Mouse (Mus musculus) adrenal gland, adult 8-10 months (tissue): ENCODE results near the gene Magi1. TPM values are rescaled to one million over a fixed set of nuclear protein-coding genes. Genes with fewer than 3 reads are reported as not detected.

Experiments
- DNase-seq: peaks from one replicate; pipeline ENCODE4 v3.0.0; 2022
- total RNA-seq, 4 experiments: library from RNA; stranded (reverse); gene quantifications; 2 replicates each; pipeline ENCODE4 v1.2.4; 2022

Magi1 gene
- total RNA-seq, 4 experiments from 2014 or later = 16.5 to 69.9 (median 38.8) TPM

DNA sequence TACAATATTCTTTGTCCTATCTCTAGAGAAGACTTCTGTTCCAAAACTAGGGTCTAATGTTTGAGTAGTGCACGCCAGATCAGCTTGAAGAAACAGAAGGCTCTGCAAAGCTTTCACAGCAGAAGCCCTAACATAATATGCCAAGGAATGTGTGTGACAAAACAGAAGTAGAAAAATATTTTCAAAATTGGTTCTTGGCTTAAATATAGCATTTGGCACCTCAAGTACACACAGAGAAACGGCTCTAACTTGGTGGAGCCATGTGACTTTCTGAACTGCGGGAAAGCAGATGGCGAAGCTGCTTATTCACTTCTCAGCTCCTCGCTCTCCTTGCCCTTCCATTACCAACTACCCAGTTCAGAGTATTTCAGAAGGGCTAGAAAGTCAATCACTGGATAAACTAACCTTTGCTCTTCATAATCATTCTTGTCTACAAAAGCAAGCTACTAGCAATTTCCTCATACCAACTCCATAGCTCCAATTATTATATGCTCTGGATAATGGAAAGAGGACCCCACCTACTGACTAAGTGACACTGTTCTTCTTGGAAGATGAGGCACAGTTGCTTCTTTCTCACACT lies 320.9 kb downstream of the Magi1 start:
- DNase-seq = no peak

DNA sequence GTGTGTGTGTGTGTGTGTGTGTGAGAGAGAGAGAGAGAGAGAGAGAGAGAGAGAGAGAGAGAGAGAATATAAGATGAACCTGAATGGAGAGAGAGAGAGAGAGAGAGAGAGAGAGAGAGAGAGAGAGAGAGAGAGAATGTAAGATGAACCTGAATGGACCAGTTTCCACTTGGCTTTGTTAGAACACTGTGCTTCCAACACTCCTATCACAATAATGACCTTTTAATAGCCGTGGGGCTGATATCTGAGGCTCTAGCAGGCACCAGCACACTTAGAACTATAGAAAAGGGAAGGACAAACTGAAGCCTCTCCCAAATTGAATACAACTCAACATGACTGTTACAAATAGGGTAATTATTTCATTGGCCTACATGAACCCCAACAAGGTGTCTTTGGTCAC lies 321.9 kb downstream of the Magi1 start:
- no peak for DNase-seq

DNA sequence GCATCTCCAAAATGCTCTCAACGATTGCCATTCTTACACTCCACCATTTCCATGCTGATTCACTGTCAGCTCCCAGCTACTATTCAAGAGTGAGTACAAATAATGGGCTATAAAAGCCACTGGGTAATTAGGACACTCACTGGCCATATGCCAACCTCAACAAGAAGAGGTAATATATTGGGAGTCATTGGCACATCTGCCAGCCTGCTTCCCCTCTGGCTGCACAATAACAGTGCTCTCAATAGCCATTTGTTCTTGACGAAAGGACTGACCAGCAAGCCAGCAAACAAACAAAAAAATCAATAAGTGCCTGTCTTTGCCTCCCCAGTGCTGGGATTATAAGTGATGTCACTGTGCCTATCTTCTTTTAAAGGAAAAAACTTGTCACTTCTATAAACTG lies 326.5 kb downstream of the Magi1 start:
- no peak for DNase-seq

DNA sequence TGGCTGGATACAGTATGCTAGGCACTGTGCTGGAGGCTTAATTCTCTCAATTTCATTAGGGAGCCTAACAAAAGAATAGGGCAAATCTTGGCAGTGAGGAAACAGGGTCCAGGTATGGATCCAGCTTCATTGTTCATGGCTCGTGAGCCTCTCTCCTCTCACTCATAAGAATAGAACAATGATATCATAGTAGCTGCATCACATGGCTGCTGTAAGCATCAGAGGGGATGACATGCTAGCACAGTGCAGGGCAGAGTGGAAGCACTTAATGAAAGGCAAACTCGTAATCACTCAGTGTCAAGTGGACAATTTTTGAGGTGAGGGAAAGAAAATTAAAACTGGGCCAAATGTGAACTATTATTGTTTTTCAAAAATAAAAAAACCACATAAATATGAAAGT lies 337.1 kb downstream of the Magi1 start:
- no peak for DNase-seq

DNA sequence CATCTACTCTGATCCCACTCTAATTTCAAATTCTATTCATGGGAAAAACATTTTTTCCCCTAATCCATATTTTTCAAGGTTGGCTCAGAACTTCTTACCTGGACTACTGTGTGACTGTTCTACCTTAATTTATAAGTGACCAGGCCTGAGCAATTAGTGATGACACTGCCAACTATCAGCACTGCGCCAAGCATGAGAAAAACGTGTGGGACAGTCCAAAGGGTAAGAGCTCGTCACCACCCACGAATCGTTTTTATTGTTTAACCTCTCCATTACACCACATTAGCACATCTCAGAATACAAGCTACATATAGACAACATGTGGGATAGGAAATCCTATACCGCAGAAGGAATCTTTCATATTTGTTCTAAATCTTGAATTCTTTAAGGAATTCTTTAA lies 347.4 kb downstream of the Magi1 start:
- no peak for DNase-seq

DNA sequence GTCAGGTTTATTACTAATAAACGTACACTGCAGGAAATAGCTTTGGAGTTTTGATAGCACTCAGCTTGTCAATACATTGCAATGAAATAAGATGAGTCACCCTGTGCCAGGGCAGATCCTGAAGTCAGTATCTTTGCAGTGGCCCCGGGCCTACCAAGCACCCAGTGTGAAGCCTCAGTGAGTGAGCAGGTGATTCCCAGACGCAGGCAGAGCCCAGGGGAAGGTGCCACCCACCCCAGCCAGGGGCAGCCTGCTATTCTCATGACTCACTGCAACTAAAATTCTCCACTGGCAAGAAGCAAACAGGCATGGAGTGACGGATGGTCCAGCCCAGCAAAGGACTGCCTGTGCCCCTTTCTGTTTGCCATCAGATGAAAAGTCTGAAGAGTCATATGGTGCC lies 347.9 kb downstream of the Magi1 start:
- no peak for DNase-seq

DNA sequence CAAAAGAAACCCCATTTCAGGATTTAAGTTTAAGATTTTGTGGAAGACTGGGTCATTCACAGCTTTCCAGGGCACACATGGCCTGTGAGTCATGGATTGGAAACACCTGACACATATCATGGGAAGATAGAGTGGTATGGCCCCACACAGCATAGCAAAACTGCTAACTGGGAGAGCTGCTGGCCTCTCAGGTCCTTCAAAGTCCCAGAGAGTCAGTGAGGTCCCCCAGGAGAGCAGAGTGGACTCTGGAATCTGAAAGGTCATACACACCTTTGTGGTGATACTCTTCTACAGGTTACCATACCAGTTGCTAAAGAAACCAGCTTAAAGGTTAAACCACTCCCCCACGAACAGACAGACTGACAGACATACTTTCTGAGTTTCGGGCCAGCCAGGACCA lies 349.0 kb downstream of the Magi1 start:
- no peak for DNase-seq

DNA sequence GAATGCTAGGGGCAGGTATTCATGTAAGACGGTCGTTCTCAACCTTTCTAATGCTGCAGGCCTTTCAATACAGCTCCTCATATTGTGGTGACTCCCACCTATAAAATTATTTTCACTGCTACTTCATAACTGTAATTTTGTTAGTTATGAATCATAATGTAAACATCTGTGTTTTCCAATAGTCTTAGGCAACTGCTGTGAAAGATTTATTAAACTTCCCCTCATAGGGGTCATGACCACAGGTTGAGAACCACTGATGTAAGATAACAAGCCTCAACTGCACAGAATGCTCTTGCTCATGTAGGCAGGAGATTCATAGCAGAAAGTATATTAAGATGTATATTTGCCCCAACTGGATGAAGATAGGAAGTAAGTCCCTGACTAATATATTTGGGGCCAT lies 359.1 kb downstream of the Magi1 start:
- DNase-seq = no peak

DNA sequence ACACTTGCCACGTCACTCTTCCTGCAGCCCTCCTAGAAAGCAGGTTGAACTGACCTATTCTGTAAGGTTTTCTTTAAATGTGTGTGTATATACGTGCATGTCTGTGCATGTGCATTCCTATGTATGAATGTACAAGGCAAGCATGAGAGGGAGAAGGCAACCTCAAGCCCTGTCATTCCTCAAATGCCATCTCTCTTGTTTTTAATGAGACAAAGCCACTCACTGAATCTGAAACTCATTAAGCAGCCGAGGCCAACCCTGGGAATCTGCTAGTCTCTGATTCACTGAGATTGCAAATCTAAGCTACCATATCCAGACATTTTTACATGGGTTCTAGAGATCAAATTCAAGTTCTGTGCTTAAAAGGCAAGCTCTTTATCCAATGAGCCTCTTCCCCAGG lies 359.7 kb downstream of the Magi1 start:
- no peak for DNase-seq

DNA sequence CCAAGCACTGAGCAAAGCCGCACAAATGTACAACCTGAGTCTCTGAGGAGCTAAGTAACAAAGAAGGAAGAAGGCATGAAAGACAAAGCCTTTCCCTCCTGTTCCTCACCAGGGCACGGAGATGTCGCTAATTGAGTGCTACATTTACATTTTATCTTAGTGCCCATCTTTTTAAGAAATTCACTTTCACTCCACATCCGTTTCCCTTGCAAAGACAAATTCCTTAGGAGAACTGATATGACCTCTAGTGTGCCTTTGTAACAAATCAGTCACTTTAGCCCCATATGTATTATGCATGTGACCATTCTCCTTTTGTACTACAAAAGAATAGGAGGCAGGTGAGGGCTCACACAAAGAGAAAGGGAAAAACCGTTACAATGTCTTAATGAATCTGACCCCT lies 360.4 kb downstream of the Magi1 start:
- no peak for DNase-seq

DNA sequence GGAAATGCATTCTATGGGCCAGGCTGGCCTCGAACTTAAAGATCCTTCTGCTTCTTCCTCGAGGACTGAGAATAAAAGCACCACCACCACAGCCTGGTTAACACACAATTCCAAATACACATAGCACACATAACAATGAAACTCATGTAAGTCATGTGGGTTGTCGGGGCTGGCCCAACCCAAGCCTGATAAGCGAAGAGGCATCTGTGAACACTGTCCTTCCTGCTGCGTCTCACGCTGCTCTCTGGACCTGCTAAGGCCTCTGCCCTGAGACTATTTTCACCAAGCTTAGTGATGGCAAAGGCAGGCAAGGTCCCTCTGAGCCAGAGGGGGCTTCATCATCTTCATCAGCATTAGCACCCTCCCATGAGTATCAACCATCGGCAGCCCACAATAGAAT lies 360.8 kb downstream of the Magi1 start:
- no peak for DNase-seq

DNA sequence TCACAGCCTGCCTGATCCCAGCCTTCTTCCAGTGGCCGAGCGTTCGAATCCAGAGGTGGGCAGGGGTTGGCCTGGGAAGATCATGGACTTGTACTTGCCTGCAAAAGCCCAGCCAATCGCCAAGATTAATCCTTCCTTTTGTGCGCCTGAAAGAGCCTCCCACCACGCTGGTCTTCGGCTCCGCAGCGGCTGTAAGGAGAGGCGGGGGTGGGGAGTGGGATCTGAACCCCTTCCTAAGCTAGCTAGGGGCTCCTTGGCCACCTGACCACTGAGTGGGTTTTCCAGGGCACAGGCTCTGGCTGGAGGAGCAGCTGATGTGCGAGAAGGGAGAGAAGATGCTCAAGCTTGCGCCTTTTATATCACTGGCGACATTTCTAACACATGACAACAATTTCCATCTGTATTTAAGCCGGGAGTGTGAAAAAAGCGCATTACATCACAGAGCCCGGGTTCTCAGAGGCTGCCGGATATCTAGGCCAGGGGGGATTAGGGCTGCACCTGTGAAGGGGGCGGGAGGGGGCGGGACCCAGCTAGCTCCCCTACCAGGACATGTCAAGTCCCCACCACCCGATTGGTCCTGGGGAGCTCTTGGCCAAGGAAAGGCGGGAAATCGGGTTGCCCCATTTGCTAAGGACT lies 370.4 kb downstream of the Magi1 start:
- no peak for DNase-seq

DNA sequence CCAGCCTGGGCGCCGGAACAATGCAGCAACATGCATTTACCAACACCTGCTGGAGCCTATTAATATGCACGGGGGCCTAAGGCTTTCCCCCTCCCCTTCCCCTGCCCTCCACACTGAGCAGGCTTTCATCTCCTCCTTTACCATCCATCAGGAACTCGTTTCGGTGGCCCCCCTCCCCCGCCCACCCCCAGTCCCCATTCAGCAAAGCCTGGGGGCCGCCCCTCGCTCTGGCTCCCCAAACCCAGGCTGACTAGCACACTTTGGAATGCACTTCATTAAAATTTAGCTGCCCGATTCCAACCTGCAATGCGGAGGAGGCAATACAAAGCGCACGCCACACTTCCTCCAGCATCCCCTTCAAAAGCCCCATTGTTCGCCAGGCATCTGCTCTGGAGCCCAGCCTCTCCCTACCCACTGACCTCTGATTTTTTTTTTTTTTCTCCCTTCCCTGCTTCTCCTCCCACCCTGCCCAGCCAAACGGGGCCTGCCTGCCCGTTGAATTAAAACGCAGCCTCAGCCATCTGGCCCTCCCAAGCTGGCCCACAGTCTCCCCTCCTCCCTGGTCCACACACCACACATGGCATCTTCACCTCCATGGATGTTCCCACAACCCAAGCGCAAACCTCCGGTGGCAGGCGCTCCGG lies 371.0 kb downstream of the Magi1 start:
- no peak for DNase-seq

DNA sequence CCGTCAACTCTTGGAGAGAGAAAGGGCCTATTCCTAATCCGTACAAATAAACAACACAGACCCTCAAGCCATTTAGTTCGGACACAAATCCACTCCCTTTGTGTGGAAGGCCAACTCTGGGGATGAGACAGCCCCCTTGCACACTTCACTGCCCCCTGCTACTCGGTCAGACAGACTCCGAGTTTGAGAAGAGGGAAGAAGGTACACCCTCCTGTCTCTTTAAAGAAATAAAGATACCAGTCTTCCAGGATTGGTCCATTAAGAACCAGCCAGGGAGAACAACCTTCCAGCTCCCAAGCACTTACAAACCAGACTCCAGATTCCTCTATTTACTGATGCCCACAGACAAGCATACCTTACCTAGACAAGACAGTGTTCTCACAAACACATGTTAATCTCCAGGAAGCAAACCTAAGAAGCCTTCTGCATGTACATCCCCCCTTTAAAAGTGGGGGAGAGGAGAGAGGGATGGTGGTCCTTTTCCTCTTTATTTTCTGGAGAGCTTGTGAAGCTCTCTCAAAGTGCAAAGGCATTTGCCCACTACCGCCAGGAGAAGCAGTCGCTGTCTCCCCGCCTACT lies 371.6 kb downstream of the Magi1 start:
- no peak for DNase-seq

DNA sequence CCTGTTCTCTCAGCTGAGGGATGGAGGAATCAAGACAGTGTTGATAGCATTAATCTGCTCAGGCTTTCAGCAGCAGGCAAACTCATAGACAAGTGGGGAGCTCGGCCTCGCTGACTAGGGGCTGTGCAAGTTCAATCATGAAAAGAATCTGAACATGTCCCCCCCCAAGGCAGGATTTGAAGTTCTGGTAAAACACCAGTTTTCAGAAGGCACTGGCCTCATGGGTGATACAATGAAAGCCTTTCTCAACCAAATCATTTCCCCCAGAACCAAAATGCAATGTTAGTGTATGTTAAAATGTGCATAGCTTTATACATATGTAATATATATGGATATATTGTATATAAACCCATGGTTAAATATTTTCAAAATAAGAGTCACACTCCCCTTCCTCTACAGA lies 372.3 kb downstream of the Magi1 start:
- DNase-seq = no peak

DNA sequence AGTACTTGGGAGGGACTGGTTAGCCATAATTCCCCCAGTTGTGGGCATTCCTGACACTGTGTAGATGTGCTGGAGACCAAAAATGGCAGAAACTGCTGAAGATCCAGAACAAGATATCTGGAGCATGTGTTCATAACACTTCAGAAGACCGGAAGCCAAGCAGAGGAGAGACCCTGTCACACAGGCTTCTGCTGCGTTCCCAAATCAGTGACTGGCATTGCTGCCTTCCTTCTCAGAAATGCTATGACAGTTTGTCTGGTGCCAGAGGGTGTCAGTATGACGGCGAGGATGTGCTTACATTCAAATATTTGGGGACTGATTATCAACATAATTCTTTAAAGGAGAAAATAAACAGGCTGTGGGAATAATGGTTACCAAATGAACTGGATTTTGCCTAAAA lies 373.7 kb downstream of the Magi1 start:
- no peak for DNase-seq

DNA sequence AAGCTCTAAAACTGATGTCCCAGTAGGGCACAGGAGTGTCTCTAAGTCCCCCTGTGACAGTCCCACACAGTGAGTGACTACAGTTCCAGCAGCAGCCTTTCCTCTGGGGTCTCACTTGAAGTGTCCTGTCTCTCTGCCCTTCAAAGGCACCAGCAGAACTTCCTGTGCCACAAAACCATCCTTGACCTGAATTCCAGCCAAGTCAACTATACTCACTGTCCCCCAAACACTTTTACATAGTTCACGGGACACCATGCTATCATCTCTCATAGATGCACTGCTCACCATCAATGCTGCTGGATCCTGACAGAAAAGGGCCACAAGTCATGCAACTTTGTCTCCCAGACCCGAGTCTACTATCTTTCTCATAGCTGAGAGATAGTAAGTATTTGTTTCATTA lies 378.7 kb downstream of the Magi1 start:
- no peak for DNase-seq

DNA sequence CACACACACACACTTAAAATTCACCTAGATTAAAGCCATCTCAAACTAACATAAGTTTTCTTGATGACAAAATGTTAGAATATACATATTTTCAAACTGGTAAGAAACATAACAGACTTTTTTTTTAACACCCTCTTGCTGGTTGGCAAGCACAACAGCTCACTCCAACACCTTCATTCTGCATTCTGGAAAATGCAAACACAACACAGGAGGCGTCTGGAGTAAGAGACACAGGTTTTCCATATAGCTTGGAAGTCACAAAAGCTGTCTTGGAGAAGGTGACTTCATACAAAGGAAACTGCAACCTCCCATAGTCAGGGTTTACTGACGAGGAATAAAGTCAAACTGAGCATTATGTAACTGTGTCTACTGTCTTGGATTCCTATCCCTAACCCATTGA lies 381.5 kb downstream of the Magi1 start:
- no peak for DNase-seq

DNA sequence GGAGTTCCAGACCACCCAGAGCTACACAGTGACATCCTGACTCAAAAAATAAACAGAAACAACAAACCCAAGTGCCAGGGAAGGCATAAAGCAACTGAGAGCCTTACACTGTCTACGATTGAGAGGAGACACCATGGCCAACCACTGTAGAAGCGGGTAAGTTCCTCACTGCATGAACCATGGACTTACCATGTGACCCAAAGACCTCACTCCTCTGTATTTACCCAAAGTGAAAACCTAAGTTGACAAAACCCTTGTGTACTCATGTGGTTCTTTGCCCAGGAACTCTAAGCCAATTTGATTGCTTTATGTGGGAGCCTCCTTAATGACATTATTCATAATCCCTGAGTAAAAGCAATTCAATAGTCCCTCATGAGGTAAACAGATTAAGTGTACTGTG lies 382.3 kb downstream of the Magi1 start:
- DNase-seq = no peak

DNA sequence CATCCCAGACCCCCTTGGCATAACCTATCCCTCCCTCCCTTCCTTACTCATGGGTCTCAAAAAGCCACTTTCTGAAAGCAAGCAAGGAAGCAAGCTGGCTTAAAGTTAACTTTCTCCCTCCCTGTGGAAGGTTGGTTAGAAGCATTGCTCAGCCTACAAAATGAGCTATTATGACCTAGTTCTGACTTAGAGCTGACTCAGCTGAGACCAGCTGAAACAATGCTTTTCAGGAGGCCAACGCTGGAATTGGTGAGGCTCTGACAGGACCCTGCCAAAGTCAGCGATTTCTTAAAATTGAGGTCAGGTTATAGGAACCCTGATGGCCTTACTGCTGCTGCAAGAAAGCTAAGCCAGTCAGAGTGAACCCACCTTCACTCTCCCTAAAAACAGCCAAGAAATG lies 386.2 kb downstream of the Magi1 start:
- no peak for DNase-seq

DNA sequence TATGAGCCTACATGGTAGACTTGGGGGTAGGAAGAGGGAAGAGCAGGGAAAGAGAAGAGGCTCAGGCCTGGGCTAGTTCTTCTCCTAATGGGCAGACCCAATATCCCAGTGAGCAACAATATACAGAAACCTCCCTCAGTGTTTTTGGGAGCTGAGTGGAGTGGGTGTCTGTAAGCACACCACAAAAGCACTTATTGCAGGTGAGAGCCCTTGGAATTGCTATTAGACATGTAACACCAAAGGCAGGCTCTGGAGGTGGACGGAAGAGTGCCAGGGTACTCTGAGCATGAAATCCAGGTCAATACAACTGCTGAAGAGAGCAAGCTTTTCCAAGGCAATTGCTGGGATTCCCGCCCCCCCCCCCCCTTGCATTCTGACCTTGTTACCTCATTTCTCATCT lies 388.0 kb downstream of the Magi1 start:
- no peak for DNase-seq

DNA sequence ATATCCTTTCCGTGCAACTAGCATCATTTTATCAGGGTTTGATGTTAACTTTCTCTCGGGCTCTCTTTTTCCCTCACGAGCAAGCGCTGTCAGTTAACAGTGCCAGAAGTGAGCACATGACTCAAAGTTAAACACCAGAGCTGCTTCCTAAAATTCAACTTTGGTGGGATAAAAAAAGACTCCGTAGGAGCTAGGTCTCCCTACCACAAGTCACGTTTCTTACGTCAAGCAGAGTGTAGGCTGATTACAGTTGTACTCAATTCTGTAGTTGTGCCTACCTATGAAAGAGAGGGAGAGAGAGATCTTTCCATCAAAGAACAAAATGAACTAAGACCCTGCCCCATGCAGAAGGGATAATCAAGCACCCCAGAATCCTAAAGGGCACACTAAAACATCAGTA lies 389.8 kb downstream of the Magi1 start:
- DNase-seq = no peak

DNA sequence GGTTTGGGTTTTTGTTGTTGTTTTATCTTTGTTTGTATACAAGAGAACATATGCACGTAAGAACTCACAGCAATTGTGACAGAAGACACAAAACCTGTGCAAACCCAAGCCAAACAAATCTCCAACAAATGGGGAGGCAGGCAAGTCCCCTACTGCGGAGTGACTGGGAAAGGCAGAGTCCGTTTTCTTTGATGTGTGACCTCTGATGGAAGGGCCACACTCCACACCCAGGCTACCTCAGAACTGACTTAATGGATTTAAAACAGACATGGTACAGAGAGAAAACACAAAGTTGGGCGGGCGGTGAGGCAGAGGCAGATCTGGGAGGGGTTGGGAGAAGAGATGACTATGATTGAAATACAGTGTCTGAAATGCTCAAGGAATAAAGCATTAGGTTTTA lies 390.8 kb downstream of the Magi1 start:
- no peak for DNase-seq

DNA sequence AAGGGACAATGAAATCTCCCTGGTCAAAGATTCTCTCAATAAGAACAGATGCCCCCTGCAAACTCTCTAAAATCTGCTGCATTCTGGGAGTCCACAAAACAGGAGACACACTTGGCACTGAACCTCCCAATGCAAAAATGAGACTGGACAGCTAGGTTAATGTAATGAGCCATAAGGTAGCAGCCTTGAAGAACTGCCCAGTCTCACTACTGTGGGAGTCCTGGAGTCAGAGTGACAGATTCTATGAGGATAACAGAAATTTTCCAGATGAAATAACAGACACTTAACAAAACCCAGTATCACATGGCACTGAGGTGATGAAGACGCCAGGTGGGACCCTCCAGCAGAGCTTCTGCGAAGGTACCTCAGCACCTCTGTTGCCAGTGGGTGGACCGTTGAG lies 393.7 kb downstream of the Magi1 start:
- DNase-seq = no peak
